Mouse (Mus musculus) E14TG2a.4 (cell line): ENCODE results near the gene Tll2.

Experiments
- H3K27me3 ChIP-seq: 2 replicates; pipeline ENCODE4 v1.6.1; 2014; ENCODE audit warnings: low read length, control low read depth; ENCODE audit not compliant: insufficient read depth
- H3K36me3 ChIP-seq: 2 replicates; pipeline ENCODE4 v1.6.1; 2014; ENCODE audit warnings: low read length, control low read depth; ENCODE audit not compliant: insufficient read depth
- H3K4me1 ChIP-seq: replicated peaks from 2 replicates; pipeline ENCODE4 v1.6.1; 2014; ENCODE audit warnings: low read depth, low read length, control low read depth
- H3K4me3 ChIP-seq: replicated peaks from 2 replicates; pipeline ENCODE4 v1.5.1; 2014; ENCODE audit warnings: mild to moderate bottlenecking, low read length
- H3K9me3 ChIP-seq: 2 replicates; pipeline ENCODE4 v1.6.1; 2014; ENCODE audit warnings: low read length, control low read depth
- CTCF ChIP-seq: conservative IDR thresholded peaks from 2 replicates; pipeline ENCODE4 v1.5.1; 2014; ENCODE audit warnings: low read length
- NANOG ChIP-seq: IDR thresholded peaks from 2 replicates; pipeline ENCODE4 v1.6.1; 2014; ENCODE audit warnings: borderline replicate concordance, low read length, mixed read lengths
- POU5F1 ChIP-seq: IDR thresholded peaks from 2 replicates; pipeline ENCODE4 v1.6.1; 2014; ENCODE audit warnings: low read length, borderline replicate concordance

The Tll2 gene

DNA sequence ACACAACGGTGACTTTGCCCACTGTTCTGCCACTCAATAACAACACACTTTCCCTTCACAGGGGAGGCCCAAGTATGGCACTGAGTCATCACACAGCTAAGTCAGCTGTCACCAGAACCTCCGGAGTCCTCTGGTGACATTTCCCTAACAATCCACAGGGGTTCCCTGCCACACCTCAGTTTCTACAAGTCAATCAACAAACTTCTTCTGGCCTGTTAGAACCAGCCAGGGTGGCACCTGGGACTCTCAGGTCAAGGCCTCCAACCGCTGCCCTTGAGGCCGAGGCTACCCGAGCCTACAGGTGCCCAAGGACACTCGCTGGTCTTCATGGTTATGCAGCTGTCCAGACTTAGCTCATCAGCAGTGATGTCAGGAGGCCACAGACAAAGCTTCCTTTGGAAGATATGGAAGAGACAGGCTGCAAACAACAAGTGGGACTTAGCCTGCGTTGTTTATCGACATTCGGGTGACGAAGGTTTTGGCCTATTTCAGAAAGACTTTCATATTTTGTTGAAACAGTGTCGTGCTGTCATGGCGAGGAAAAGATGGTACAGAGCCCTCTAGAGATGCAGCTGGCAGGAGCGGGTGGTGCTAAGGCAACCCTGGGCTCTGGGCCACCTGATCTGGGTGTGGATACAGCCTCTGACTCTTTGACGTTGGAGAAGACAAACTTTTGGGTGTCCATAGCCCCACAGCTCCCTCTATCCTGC lies 132.7 kb downstream of the Tll2 start:
- Histone ChIP-seq H3K9me3 (no peaks in the 10 kb centered on the region), H3K4me3 (no peak overlapping the region), H3K27me3 (peaks cover 7% of the 10 kb centered on the region; the same call in 1 of the 2 replicates), H3K36me3 (no peaks in the 10 kb centered on the region), H3K4me1 (peaks cover 18% of the 10 kb centered on the region)
- TF ChIP-seq NANOG (no peak), POU5F1 (no peak), CTCF (no peak)

DNA sequence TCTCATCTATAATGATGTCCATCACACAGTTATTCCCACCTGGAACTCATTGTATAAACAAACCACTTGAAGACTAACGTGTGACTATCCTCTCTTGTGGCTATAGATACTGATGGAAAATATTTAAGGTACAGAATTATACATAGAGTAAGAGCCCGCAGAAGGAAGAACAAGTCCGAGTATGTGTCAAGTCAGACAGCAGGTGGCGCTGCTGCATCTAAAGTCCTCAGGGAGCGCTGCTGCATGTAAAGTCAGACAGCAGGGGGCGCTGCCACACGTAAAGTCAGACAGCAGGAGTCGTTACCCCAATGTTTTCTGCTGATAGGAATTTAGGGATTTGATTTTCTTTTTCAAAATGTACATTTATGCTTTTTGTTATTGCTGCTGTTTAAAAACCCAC lies 135.1 kb downstream of the Tll2 start:
- no peaks in the 10 kb centered on the region for H3K36me3 ChIP-seq
- TF ChIP-seq CTCF (peak; percentile 91), NANOG (no peak), POU5F1 (no peak)
- H3K4me1 ChIP-seq: peaks cover 18% of the 10 kb centered on the region
- no peak overlapping the region for H3K4me3 ChIP-seq
- no peaks in the 10 kb centered on the region for H3K9me3 ChIP-seq
- H3K27me3 ChIP-seq: peaks cover 9% of the 10 kb centered on the region

GRCm38 (mm10) chr19:41054702-41055101 lies 151.9 kb downstream of the Tll2 start:
- Histone ChIP-seq H3K36me3 (no peaks in the 10 kb centered on the region), H3K4me1 (peaks cover 9% of the 10 kb centered on the region; the same call in 1 of the 2 replicates), H3K9me3 (peaks cover 20% of the 10 kb centered on the region), H3K27me3 (peaks cover 10% of the 10 kb centered on the region; the same call in 1 of the 2 replicates), H3K4me3 (no peak overlapping the region)
- TF ChIP-seq CTCF (no peak), POU5F1 (no peak), NANOG (no peak)

DNA sequence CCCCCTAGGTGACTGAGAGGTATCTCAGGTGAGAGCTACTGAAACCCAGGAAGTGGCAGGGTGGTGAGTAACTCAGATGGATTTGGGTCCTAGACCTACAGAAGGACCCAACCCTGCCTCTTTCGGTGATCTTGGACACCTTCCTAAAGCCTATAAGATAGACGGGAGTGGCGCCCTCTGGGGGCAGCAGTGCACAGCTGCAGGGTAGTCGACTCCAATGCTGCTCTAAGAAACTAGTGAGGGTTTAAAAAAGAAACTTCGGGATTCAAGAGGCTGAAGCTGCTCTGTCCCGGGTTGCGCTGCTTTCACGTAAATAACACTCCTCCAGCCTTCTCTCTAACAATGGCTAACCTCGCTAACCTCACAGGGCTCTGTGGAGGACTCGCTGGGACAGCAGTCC lies 153.1 kb downstream of the Tll2 start:
- TF ChIP-seq POU5F1 (no peak), CTCF (peak; percentile 82), NANOG (no peak)
- H3K27me3 ChIP-seq: peaks cover 10% of the 10 kb centered on the region; the same call in 1 of the 2 replicates
- H3K9me3 ChIP-seq: peaks cover 13% of the 10 kb centered on the region
- H3K36me3 ChIP-seq: no peaks in the 10 kb centered on the region
- peaks cover 9% of the 10 kb centered on the region; the same call in 1 of the 2 replicates for H3K4me1 ChIP-seq
- H3K4me3 ChIP-seq: no peak overlapping the region

- no peak overlapping the region for H3K4me3 ChIP-seq
- TF ChIP-seq CTCF (no peak), NANOG (no peak), POU5F1 (no peak)
- peaks cover 8% of the 10 kb centered on the region; the same call in 1 of the 2 replicates for H3K27me3 ChIP-seq
- H3K36me3 ChIP-seq: no peaks in the 10 kb centered on the region
- H3K9me3 ChIP-seq: peaks cover under 1% of the 10 kb centered on the region
- H3K4me1 ChIP-seq: peaks cover 9% of the 10 kb centered on the region; the same call in 1 of the 2 replicates
Observed at GRCm38 (mm10) chr19:41052247-41052646, 154.4 kb downstream of the Tll2 start.

DNA sequence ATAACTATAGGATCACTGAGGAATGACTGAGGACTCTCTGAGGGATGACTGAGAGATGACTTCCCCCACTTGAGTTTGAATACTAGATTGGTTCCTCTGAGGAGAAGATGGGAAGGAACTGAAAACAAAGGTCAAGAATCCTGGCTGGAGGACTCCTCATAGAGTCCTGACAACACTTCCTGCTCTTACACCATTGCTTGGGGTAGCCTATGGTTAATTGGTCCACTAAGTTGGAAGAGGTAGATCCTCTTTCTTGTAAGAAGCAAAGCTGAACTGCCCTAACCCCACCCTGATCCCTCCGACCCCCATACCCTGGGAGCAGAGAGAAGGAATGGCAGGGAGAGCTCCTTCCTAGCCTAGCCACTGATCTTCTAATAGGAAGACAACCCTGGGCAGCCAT lies 154.9 kb downstream of the Tll2 start:
- no peaks in the 10 kb centered on the region for H3K9me3 ChIP-seq
- H3K36me3 ChIP-seq: no peaks in the 10 kb centered on the region
- peaks cover 9% of the 10 kb centered on the region; the same call in 1 of the 2 replicates for H3K4me1 ChIP-seq
- H3K4me3 ChIP-seq: no peak overlapping the region
- peaks cover 6% of the 10 kb centered on the region; the same call in 1 of the 2 replicates for H3K27me3 ChIP-seq
- no peak for TF ChIP-seq CTCF
- TF ChIP-seq POU5F1: no peak
- TF ChIP-seq NANOG: no peak

GRCm38 (mm10) chr19:41048187-41048559 lies 158.5 kb downstream of the Tll2 start:
- H3K27me3 ChIP-seq: 0 out of 2 replicates have a peak, but pooled peaks cover 6% of the 10 kb centered on the region
- H3K4me3 ChIP-seq: no peak overlapping the region
- TF ChIP-seq NANOG (no peak), POU5F1 (no peak), CTCF (no peak)
- no peaks in the 10 kb centered on the region for H3K9me3 ChIP-seq
- H3K36me3 ChIP-seq: no peaks in the 10 kb centered on the region
- peaks cover 5% of the 10 kb centered on the region; the same call in 1 of the 2 replicates for H3K4me1 ChIP-seq

GRCm38 (mm10) chr19:41047437-41048186 lies 159.0 kb downstream of the Tll2 start:
- Histone ChIP-seq H3K9me3 (no peaks in the 10 kb centered on the region), H3K36me3 (no peaks in the 10 kb centered on the region), H3K4me1 (no peaks in the 10 kb centered on the region), H3K4me3 (no peak overlapping the region), H3K27me3 (0 out of 2 replicates have a peak, but pooled peaks cover 3% of the 10 kb centered on the region)
- TF ChIP-seq POU5F1: no peak
- no peak for TF ChIP-seq CTCF
- no peak for TF ChIP-seq NANOG
